Mouse (Mus musculus) brain, embryonic 14.5 days (tissue): ENCODE results near the gene 1700008O03Rik.

Experiments used
- CTCF ChIP-seq: fragments of 200-500 bp; IDR thresholded peaks from 2 replicates; pipeline ENCODE4 v1.5.1; 2012; ENCODE audit warnings: inconsistent platforms, mild to moderate bottlenecking, moderate library complexity, borderline replicate concordance; ENCODE audit not compliant: insufficient read depth, insufficient read length; ENCODE audit errors: extremely low read depth
- POLR2A ChIP-seq: fragments of 200-500 bp; IDR thresholded peaks from 2 replicates; pipeline ENCODE4 v1.6.1; 2012; ENCODE audit warnings: mild to moderate bottlenecking, inconsistent platforms, borderline replicate concordance; ENCODE audit not compliant: poor library complexity, insufficient read depth, insufficient read length, severe bottlenecking; ENCODE audit errors: extremely low read depth

DNA sequence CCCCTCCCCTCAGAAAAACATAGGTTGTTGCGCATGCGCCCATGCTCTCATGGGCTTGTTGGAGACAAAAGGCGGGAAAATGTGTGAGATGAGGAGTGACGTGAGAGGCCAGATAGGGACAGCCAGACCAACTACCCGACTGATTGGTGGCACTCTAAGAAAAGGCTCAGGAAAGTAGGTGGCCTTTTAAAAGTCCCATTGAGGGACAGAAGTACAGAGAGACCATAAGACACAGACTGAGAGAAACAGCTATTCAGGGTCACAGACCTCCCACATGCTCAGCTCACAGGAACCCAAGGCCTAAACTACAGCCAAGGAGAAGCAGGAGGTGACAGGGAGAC lies 20.4 kb upstream of the 1700008O03Rik start:
- no peak for TF ChIP-seq POLR2A
- no peak for TF ChIP-seq CTCF
